8 mouse cellular contexts compared by ENCODE assay signal in genomic region chr13:40784202-40784771, GRCm38 (mm10). TPM values are rescaled to one million over a fixed set of nuclear protein-coding genes. Genes with fewer than 3 reads are reported as not detected.
DNase-seq lines count a peak whose midpoint lies in the region; ATAC-seq and TF ChIP-seq lines count a peak whose summit lies in the region.

No protein-coding gene starts in this region.

- no peak overlapping the region for H3K4me2 ChIP-seq in lung, embryonic 14.5 days

- no peaks in the 10 kb centered on the region for H3K4me1 ChIP-seq in lung, embryonic 14.5 days (ENCODE audit: insufficient read depth)

- no peak overlapping the region for H3K4me3 ChIP-seq in layer of hippocampus, adult 2 months
- no peak overlapping the region for H3K4me3 ChIP-seq in lung, embryonic 14.5 days (ENCODE audit: low read depth, low read length)

- peak; percentile 7 for DNase-seq in cerebellum, adult 9-10 months
- DNase-seq in layer of hippocampus, adult 2 months (ENCODE audit: low spot score in 2 of 2), result peak; percentile 4 to 48
- DNase-seq in layer of hippocampus, adult 9-11 months, result no peak
- DNase-seq in ZHBTc4 (ENCODE audit: low read depth, low spot score), result peak; percentile 50
- DNase-seq in lung, embryonic 14.5 days, result peak; percentile 82
- DNase-seq in frontal cortex, postnatal 10 days (ENCODE audit: low spot score in 2 of 2), result no peak
- DNase-seq in spleen, postnatal 14 days (ENCODE audit: low spot score in 2 of 2), result no peak

- peak; percentile 86 for TF ChIP-seq CTCF in layer of hippocampus, adult 2 months (conservative IDR thresholded peaks at IDR 0.05)
- TF ChIP-seq CTCF in lung, embryonic 14.5 days (IDR thresholded peaks at IDR 0.05; ENCODE audit: low read depth), result peak; percentile 70

- no peak overlapping the region for H3K9ac ChIP-seq in lung, embryonic 14.5 days

- ATAC-seq in cerebellum, adult (ENCODE audit: insufficient number of reproducible peaks, low FRiP score, low TSS enrichment), result no peak; the same call in 1 of the 2 replicates
- ATAC-seq in lung, embryonic 14.5 days (ENCODE audit: insufficient read depth), result no peak

- H3K27ac ChIP-seq in layer of hippocampus, adult 2 months, result no peak overlapping the region
- no peak overlapping the region for H3K27ac ChIP-seq in lung, embryonic 14.5 days (ENCODE audit: low read depth)

- no peaks in the 10 kb centered on the region for H3K36me3 ChIP-seq in lung, embryonic 14.5 days (ENCODE audit: insufficient read depth)

- WGBS in lung, embryonic 14.5 days, result 39% methylated on average over 8 of the region's 8 CpGs

- no peaks in the 10 kb centered on the region for H3K27me3 ChIP-seq in lung, embryonic 14.5 days (ENCODE audit: insufficient read depth, low read length)

- no peaks in the 10 kb centered on the region for H3K9me3 ChIP-seq in lung, embryonic 14.5 days (ENCODE audit: low read depth, low read length)

RNA-seq across cellular contexts. Expression of gene Tfap2a, which starts 46.1 kb away (rescaled TPM):
- total RNA-seq in layer of hippocampus, adult 2 months (2021), result under 1 TPM; 0.23 to 0.47 TPM
- polyA plus RNA-seq in lung, embryonic 14.5 days (2014; fragmentation: Nextera tagmentation; extraction: Ambion mirVana), result 0.11 and 0.19 TPM in 2 replicates

Comparison
In these comparisons a context has a peak if more than half of its experiments do, and no peak if none do; other contexts are left out.
1. DNase-seq: peak in cerebellum, adult 9-10 months (single experiment), layer of hippocampus, adult 2 months (2 of 2), ZHBTc4 (single experiment) and lung, embryonic 14.5 days (single experiment); none in layer of hippocampus, adult 9-11 months (single experiment), frontal cortex, postnatal 10 days (0 of 2) and spleen, postnatal 14 days (0 of 2).